Mouse (Mus musculus) forebrain, embryonic 16.5 days (tissue): Measurements from ENCODE around the gene Gpatch8. TPM values are rescaled to one million over a fixed set of nuclear protein-coding genes. Genes with fewer than 3 reads are reported as not detected.

Experiments used
- ATAC-seq: fragments of 200-750 bp; cut with Nextera tagmentation; 2 replicates; pipeline ENCODE4 v1.8.0; 2017; ENCODE audit warnings: mild to moderate bottlenecking, moderate library complexity
- H3K27ac ChIP-seq: fragments of 300-500 bp; sonication (generic); 2 replicates; pipeline ENCODE4 v1.5.1; 2014; ENCODE audit warnings: low read length, control low read depth
- H3K27me3 ChIP-seq: fragments of 300-500 bp; sonication (generic); replicated peaks from 2 replicates; pipeline ENCODE4 v1.6.1; 2014; ENCODE audit warnings: low read length; ENCODE audit not compliant: control insufficient read depth, insufficient read depth
- H3K36me3 ChIP-seq: fragments of 300-500 bp; sonication (generic); 2 replicates; pipeline ENCODE4 v1.6.1; 2014; ENCODE audit not compliant: control insufficient read depth, insufficient read depth
- H3K4me1 ChIP-seq: fragments of 300-500 bp; sonication (generic); replicated peaks from 2 replicates; pipeline ENCODE4 v1.6.1; 2014; ENCODE audit warnings: low read length; ENCODE audit not compliant: control insufficient read depth, insufficient read depth
- H3K4me2 ChIP-seq: fragments of 300-500 bp; sonication (generic); 2 replicates; pipeline ENCODE4 v1.6.1; 2014; ENCODE audit warnings: mild to moderate bottlenecking, low read length, control low read depth
- H3K4me3 ChIP-seq: fragments of 300-500 bp; sonication (generic); replicated peaks from 2 replicates; pipeline ENCODE4 v1.5.1; 2014; ENCODE audit warnings: mild to moderate bottlenecking, low read length, control low read depth
- H3K9ac ChIP-seq: fragments of 300-500 bp; sonication (generic); replicated peaks from 2 replicates; pipeline ENCODE4 v1.6.1; 2014; ENCODE audit warnings: low read depth, low read length, control low read depth
- H3K9me3 ChIP-seq: fragments of 300-500 bp; sonication (generic); 2 replicates; pipeline ENCODE4 v1.6.1; 2016; ENCODE audit warnings: low read length; ENCODE audit not compliant: control insufficient read depth
- WGBS: fragments of 180-500 bp; shearing (Covaris S2); extraction: QIAGEN DNeasy Blood & Tissue Kit; methylation state at CpG from one replicate; pipeline ENCODE4 v1.1.7; 2014; 5-methylcytosine and 5-hydroxymethylcytosine counted together
- polyA plus RNA-seq: library from polyadenylated mRNA; unstranded; fragments of >200 nt; fragmentation: Nextera tagmentation; extraction: Ambion mirVana; gene quantifications from 2 replicates; pipeline ENCODE4 v1.2.1, GENCODE M21; 2015

The Gpatch8 gene
- polyA plus RNA-seq, 1 experiment from 2014 or later: 88.1 TPM

DNA sequence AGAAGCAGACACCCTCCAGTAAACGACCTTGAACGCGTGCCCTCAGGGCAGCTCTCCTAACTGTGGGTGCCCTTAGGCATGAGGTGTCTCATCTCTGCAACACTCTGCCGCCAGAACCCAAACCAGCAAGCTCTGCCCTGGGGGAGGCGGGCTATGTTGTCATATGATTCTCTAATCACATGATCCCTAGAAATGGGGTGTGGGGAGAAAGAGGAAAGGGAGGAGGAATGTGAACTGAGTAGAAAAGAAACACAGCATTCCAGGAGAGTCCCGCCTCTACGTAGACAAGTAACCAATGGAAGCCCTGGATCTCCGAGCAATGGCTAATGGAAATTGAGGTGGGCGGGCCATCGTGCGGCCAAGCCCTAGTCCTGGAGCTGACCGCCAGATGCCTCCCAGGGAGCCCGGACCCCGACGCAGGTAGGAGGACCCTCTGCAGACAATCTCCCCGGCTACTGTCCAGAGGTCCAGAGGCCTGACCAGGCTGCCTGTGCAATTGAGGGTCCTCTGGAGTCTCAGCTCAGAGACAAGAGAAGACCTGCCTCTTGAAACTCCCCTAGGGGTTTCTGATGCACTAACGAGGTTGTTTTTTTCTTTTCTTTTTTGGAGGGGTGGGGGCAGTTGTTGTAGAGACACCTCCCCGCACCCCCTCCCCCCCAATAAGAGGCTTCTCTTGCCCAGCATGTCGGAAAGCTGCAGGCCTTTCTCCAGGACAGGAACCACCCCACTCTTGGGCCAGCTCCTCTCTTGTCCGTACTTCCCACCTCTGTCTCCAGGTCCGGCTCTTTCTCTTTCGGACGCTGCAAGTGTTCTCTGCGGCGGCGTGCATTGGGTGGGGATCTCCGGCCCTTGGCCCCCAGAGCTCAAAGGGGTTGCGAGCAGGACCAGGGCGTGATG, 125.8 kb downstream of the Gpatch8 start, which contains the start of gene Grn:
Gene Grn (plus strand): TSS at position 195 of the 897 bp plus-strand sequence.
- WGBS: under 1% methylated on average over 29 of the region's 29 CpGs

DNA sequence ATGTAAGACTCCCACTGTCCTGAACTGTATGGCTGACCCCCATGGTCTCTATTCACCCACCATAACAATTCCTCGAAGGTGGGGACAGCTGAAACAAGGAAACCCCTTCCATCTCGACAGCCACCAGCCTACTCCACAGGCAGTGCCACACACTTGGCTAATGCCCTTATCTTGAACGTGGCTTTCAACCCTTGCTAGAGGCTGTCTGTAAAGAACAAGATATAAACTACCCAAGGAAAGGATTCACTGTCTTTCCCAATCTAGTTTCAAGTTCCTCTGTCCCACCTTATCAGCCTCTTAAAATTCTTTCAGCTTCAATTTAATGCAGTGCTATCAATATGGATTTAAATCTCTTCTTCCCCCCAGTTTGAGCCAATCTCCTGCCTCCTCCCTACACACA, 126.6 kb downstream of the Gpatch8 start:
- H3K27ac ChIP-seq: peak overlapping the region; percentile 44; the same call in 1 of the 2 replicates
- WGBS: 52% methylated on average over 3 of the region's 3 CpGs
- H3K9me3 ChIP-seq: no peaks in the 10 kb centered on the region
- peak overlapping the region; percentile 99 for H3K4me2 ChIP-seq
- H3K4me1 ChIP-seq: peaks cover 18% of the 10 kb centered on the region
- H3K9ac ChIP-seq: peak overlapping the region; percentile 67
- H3K27me3 ChIP-seq: no peaks in the 10 kb centered on the region
- peak overlapping the region; percentile 78 for H3K4me3 ChIP-seq
- no peaks in the 10 kb centered on the region for H3K36me3 ChIP-seq
- ATAC-seq: no peak

More for the DNA sequence above, 125.8 kb downstream of the Gpatch8 start, which contains the start of gene Grn:
- no peaks in the 10 kb centered on the region for H3K27me3 ChIP-seq
- peak within 1 kb of the TSS; percentile 49 for H3K27ac ChIP-seq
- H3K4me3 ChIP-seq: peak within 1 kb of the TSS; percentile 78
- peak within 1 kb of the TSS; percentile 67 for H3K9ac ChIP-seq
- ATAC-seq: peak; percentile 95
- no peaks in the 10 kb centered on the region for H3K9me3 ChIP-seq
- peak within 1 kb of the TSS; percentile 99 for H3K4me2 ChIP-seq
- H3K36me3 ChIP-seq: no peaks in the 10 kb centered on the region; the same call in 1 of the 2 replicates
- peaks cover 18% of the 10 kb centered on the region for H3K4me1 ChIP-seq

DNA sequence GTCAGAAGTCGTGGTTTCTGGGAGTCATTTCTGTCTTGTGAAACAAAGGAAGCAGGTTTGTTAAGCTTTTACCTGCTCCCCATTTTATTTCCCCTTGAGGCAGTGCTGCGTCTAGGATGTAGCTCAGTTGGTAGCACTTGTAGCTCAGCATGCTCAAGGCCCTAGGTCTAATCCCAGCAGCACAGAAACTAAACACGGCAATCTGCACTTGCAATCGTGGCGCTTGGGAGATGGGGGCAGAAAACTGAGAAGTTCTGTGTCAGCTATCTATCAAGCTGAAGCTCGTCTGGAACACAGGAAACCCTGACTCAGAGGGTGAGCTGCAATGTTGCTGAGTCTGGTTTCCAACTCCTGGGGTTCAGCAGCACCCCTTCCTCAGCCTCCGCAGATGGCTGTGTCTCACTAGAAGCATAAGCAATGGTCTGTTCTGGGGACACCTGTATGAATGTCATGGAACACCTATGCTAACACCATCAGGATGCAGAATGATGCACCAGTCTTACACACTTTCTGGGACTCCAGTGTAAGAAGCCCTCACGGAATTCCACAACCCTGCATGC, 127.1 kb downstream of the Gpatch8 start:
- Histone ChIP-seq H3K4me3 (no peak overlapping the region), H3K9ac (no peak overlapping the region), H3K27me3 (no peaks in the 10 kb centered on the region), H3K27ac (no peak overlapping the region), H3K36me3 (no peaks in the 10 kb centered on the region), H3K4me2 (no peak overlapping the region), H3K9me3 (no peaks in the 10 kb centered on the region), H3K4me1 (peaks cover 15% of the 10 kb centered on the region)
- ATAC-seq: no peak
- WGBS: 64% methylated on average over 8 of the region's 8 CpGs

Other genes with a start within 250 kb of the Gpatch8 start
- gene Ubtf, start 236.7 kb downstream of the Gpatch8 start, polyA plus RNA-seq: 99.1 and 116 TPM in 2 replicates
- gene Slc4a1, start 190.2 kb downstream of the Gpatch8 start, polyA plus RNA-seq: 2.0 and 2.9 TPM in 2 replicates
- gene Rundc3a, start 163.0 kb downstream of the Gpatch8 start, polyA plus RNA-seq: 129 and 156 TPM in 2 replicates
- gene Slc25a39, start 148.4 kb downstream of the Gpatch8 start, polyA plus RNA-seq: 134 and 143 TPM in 2 replicates
- 68.0 and 72.8 TPM in 2 replicates for gene Grn, start 126.1 kb downstream of the Gpatch8 start, polyA plus RNA-seq
- gene Fam171a2, start 108.7 kb downstream of the Gpatch8 start, polyA plus RNA-seq: 16.1 and 17.8 TPM in 2 replicates
- gene Itga2b, start 86.3 kb downstream of the Gpatch8 start, polyA plus RNA-seq: 3.6 and 6.6 TPM in 2 replicates
- 6.4 and 8.3 TPM in 2 replicates for gene Gm11627, start 23.1 kb upstream of the Gpatch8 start, polyA plus RNA-seq
- 12.0 and 13.5 TPM in 2 replicates for gene Fzd2, start 48.0 kb upstream of the Gpatch8 start, polyA plus RNA-seq
- gene Meioc, start 107.3 kb upstream of the Gpatch8 start, polyA plus RNA-seq: 0.09 TPM in 1 of 2 replicates, not detected in the other
- 46.8 and 51.2 TPM in 2 replicates for gene Ccdc43, start 141.4 kb upstream of the Gpatch8 start, polyA plus RNA-seq
- gene Adam11, start 205.0 kb upstream of the Gpatch8 start, polyA plus RNA-seq: 21.4 and 33.7 TPM in 2 replicates